Mouse (Mus musculus): ENCODE data around the gene Esr1. TPM values are rescaled to one million over a fixed set of nuclear protein-coding genes. Genes with fewer than 3 reads are reported as not detected.
A peak's percentile ranks its signal among the peaks of the same experiment; 100 is the strongest.

The Esr1 gene
- polyA plus RNA-seq, 1 experiment: 0.40 TPM

- Histone ChIP-seq H3K4me3 (ENCODE audit: insufficient read depth, poor library complexity, severe bottlenecking) (no peak overlapping the region), H3K36me3 (ENCODE audit: control insufficient read depth, insufficient read depth) (no peaks in the 10 kb centered on the region), H3ac (ENCODE audit: control insufficient read depth, insufficient read length, low read depth) (no peak overlapping the region), H3K79me2 (ENCODE audit: control insufficient read depth, insufficient read depth) (no peaks in the 10 kb centered on the region), H3K27me3 (ENCODE audit: control insufficient read depth, insufficient read depth, insufficient read length) (no peaks in the 10 kb centered on the region), H3K79me3 (ENCODE audit: low read depth) (no peaks in the 10 kb centered on the region)
- TF ChIP-seq CTCF (IDR thresholded peaks at IDR 0.05; ENCODE audit: control insufficient read depth, insufficient read depth, insufficient read length): no peak
- no peak for TF ChIP-seq MYOG (IDR thresholded peaks at IDR 0.05; ENCODE audit: control insufficient read depth, extremely low read depth, insufficient read length)
- TF ChIP-seq MAX (IDR thresholded peaks at IDR 0.05): no peak
- no peak for TF ChIP-seq USF1 (IDR thresholded peaks at IDR 0.05; ENCODE audit: low read depth)
- no peak for TF ChIP-seq MYOD1 (IDR thresholded peaks at IDR 0.05; ENCODE audit: control insufficient read depth, insufficient read length, low read depth)
Measured at GRCm38 (mm10) chr10:4586691-4587090, 24.7 kb upstream of the Esr1 start.

- TF ChIP-seq CEBPB (IDR thresholded peaks at IDR 0.05; ENCODE audit: low read depth): no peak
- no peak for TF ChIP-seq MAX (IDR thresholded peaks at IDR 0.05)
- no peak for TF ChIP-seq MYOG (IDR thresholded peaks at IDR 0.05; ENCODE audit: control insufficient read depth, extremely low read depth, insufficient read length)
- no peak for TF ChIP-seq MYOD1 (IDR thresholded peaks at IDR 0.05; ENCODE audit: control insufficient read depth, insufficient read length, low read depth)
- TF ChIP-seq FOSL1 (IDR thresholded peaks at IDR 0.05; ENCODE audit: insufficient read depth, low read length, poor library complexity, severe bottlenecking): no peak
- TF ChIP-seq USF1 (IDR thresholded peaks at IDR 0.05; ENCODE audit: low read depth): no peak
- TF ChIP-seq CTCF (IDR thresholded peaks at IDR 0.05; ENCODE audit: control insufficient read depth, insufficient read depth, insufficient read length): no peak
- H3ac ChIP-seq (ENCODE audit: control insufficient read depth, insufficient read length, low read depth): no peak overlapping the region
- no peaks in the 10 kb centered on the region for H3K36me3 ChIP-seq (ENCODE audit: control insufficient read depth, insufficient read depth)
- H3K4me3 ChIP-seq (ENCODE audit: insufficient read depth, poor library complexity, severe bottlenecking): no peak overlapping the region
- H3K79me3 ChIP-seq (ENCODE audit: low read depth): no peaks in the 10 kb centered on the region
- no peaks in the 10 kb centered on the region for H3K27me3 ChIP-seq (ENCODE audit: control insufficient read depth, insufficient read depth, insufficient read length)
- H3K79me2 ChIP-seq (ENCODE audit: control insufficient read depth, insufficient read depth): no peaks in the 10 kb centered on the region
Measured at GRCm38 (mm10) chr10:4589576-4589975, 21.8 kb upstream of the Esr1 start.

GRCm38 (mm10) chr10:4590956-4591355, 20.4 kb upstream of the Esr1 start:
- Histone ChIP-seq H3K36me3 (ENCODE audit: control insufficient read depth, insufficient read depth) (no peaks in the 10 kb centered on the region), H3K79me2 (ENCODE audit: control insufficient read depth, insufficient read depth) (no peaks in the 10 kb centered on the region), H3K27me3 (ENCODE audit: control insufficient read depth, insufficient read depth, insufficient read length) (no peaks in the 10 kb centered on the region), H3K79me3 (ENCODE audit: low read depth) (no peaks in the 10 kb centered on the region), H3ac (ENCODE audit: control insufficient read depth, insufficient read length, low read depth) (no peak overlapping the region), H3K4me3 (ENCODE audit: insufficient read depth, poor library complexity, severe bottlenecking) (no peak overlapping the region)
- TF ChIP-seq CTCF (IDR thresholded peaks at IDR 0.05; ENCODE audit: control insufficient read depth, insufficient read depth, insufficient read length): no peak
- no peak for TF ChIP-seq MAX (IDR thresholded peaks at IDR 0.05)
- TF ChIP-seq MYOD1 (IDR thresholded peaks at IDR 0.05; ENCODE audit: control insufficient read depth, insufficient read length, low read depth): no peak
- TF ChIP-seq MYOG (IDR thresholded peaks at IDR 0.05; ENCODE audit: control insufficient read depth, extremely low read depth, insufficient read length): no peak
- no peak for TF ChIP-seq CEBPB (IDR thresholded peaks at IDR 0.05; ENCODE audit: low read depth)
- no peak for TF ChIP-seq USF1 (IDR thresholded peaks at IDR 0.05; ENCODE audit: low read depth)
- TF ChIP-seq FOSL1 (IDR thresholded peaks at IDR 0.05; ENCODE audit: insufficient read depth, low read length, poor library complexity, severe bottlenecking): no peak

GRCm38 (mm10) chr10:4593828-4594227, 17.6 kb upstream of the Esr1 start:
- H3K27me3 ChIP-seq (ENCODE audit: control insufficient read depth, insufficient read depth, insufficient read length): no peaks in the 10 kb centered on the region
- TF ChIP-seq MYOG (IDR thresholded peaks at IDR 0.05; ENCODE audit: control insufficient read depth, extremely low read depth, insufficient read length): no peak
- no peak for TF ChIP-seq FOSL1 (IDR thresholded peaks at IDR 0.05; ENCODE audit: insufficient read depth, low read length, poor library complexity, severe bottlenecking)
- TF ChIP-seq MYOD1 (IDR thresholded peaks at IDR 0.05; ENCODE audit: control insufficient read depth, insufficient read length, low read depth): no peak
- no peak for TF ChIP-seq CTCF (IDR thresholded peaks at IDR 0.05; ENCODE audit: control insufficient read depth, insufficient read depth, insufficient read length)
- TF ChIP-seq CEBPB (IDR thresholded peaks at IDR 0.05; ENCODE audit: low read depth): no peak
- no peak for TF ChIP-seq MAX (IDR thresholded peaks at IDR 0.05)
- no peak for TF ChIP-seq USF1 (IDR thresholded peaks at IDR 0.05; ENCODE audit: low read depth)

GRCm38 (mm10) chr10:4597211-4597610, 14.2 kb upstream of the Esr1 start:
- no peaks in the 10 kb centered on the region for H3K79me2 ChIP-seq (ENCODE audit: control insufficient read depth, insufficient read depth)
- H3ac ChIP-seq (ENCODE audit: control insufficient read depth, insufficient read length, low read depth): no peak overlapping the region
- no peak overlapping the region for H3K4me3 ChIP-seq (ENCODE audit: insufficient read depth, poor library complexity, severe bottlenecking)
- TF ChIP-seq MYOG (IDR thresholded peaks at IDR 0.05; ENCODE audit: control insufficient read depth, extremely low read depth, insufficient read length): no peak
- no peaks in the 10 kb centered on the region for H3K27me3 ChIP-seq (ENCODE audit: control insufficient read depth, insufficient read depth, insufficient read length)
- H3K36me3 ChIP-seq (ENCODE audit: control insufficient read depth, insufficient read depth): no peaks in the 10 kb centered on the region
- H3K79me3 ChIP-seq (ENCODE audit: low read depth): no peaks in the 10 kb centered on the region

More at GRCm38 (mm10) chr10:4593828-4594227, 17.6 kb upstream of the Esr1 start:
- Histone ChIP-seq H3K79me3 (ENCODE audit: low read depth) (no peaks in the 10 kb centered on the region), H3K79me2 (ENCODE audit: control insufficient read depth, insufficient read depth) (no peaks in the 10 kb centered on the region), H3ac (ENCODE audit: control insufficient read depth, insufficient read length, low read depth) (no peak overlapping the region), H3K36me3 (ENCODE audit: control insufficient read depth, insufficient read depth) (no peaks in the 10 kb centered on the region), H3K4me3 (ENCODE audit: insufficient read depth, poor library complexity, severe bottlenecking) (no peak overlapping the region)

GRCm38 (mm10) chr10:4598244-4598842, 13.1 kb upstream of the Esr1 start:
- no peak for TF ChIP-seq CEBPB (IDR thresholded peaks at IDR 0.05; ENCODE audit: low read depth)
- peak; percentile 15 for TF ChIP-seq CTCF (IDR thresholded peaks at IDR 0.05; ENCODE audit: control insufficient read depth, insufficient read depth, insufficient read length)
- no peak overlapping the region for H3K4me3 ChIP-seq (ENCODE audit: insufficient read depth, poor library complexity, severe bottlenecking)
- peaks cover 4% of the 10 kb centered on the region for H3K27me3 ChIP-seq (ENCODE audit: control insufficient read depth, insufficient read depth, insufficient read length)

More at GRCm38 (mm10) chr10:4598244-4598842, 13.1 kb upstream of the Esr1 start:
- Histone ChIP-seq H3K79me2 (ENCODE audit: control insufficient read depth, insufficient read depth) (no peaks in the 10 kb centered on the region), H3K79me3 (ENCODE audit: low read depth) (no peaks in the 10 kb centered on the region), H3K36me3 (ENCODE audit: control insufficient read depth, insufficient read depth) (no peaks in the 10 kb centered on the region), H3ac (ENCODE audit: control insufficient read depth, insufficient read length, low read depth) (no peak overlapping the region)
